ENCODE assay signal across 18 mouse cellular contexts in genomic region chr8:64644108-64645005, GRCm38 (mm10). TPM values are rescaled to one million over a fixed set of nuclear protein-coding genes. Genes with fewer than 3 reads are reported as not detected.
DNase-seq lines count a peak whose midpoint lies in the region; ATAC-seq and TF ChIP-seq lines count a peak whose summit lies in the region.
"Had no signal": no experiment of that assay in that cellular context is flagged by ENCODE, and none has a peak within 500 bp of the region (broad histone marks: within the 10 kb centered on the region; RNA-seq: fewer than 3 reads in every experiment).

No protein-coding gene starts in this region.

- no peaks in the 10 kb centered on the region for H3K27me3 ChIP-seq in heart, adult 2 months (ENCODE audit: control insufficient read depth, insufficient read depth, low read length)
- H3K27me3 ChIP-seq in heart, embryonic 11.5 days (ENCODE audit: control insufficient read depth, insufficient read depth, low read length), result no peaks in the 10 kb centered on the region
- H3K27me3 ChIP-seq: embryonic facial prominence, embryonic 13.5 days; lung, embryonic 15.5 days had no signal

- DNase-seq in adrenal gland, adult (ENCODE audit: inconsistent age in 2 of 2, low spot score in 1 of 2), result peak; percentile 45 to 73
- no peak for DNase-seq in adrenal gland, postnatal 14 days
- no peak for DNase-seq in heart, adult 2 months
- peak; percentile 70 to 77 for DNase-seq in right cerebral cortex, postnatal 10 days (ENCODE audit: low spot score in 2 of 2)
- DNase-seq in right cerebral cortex, postnatal 14 days, result no peak
- DNase-seq in liver, result no peak
- no peak for DNase-seq in lung, postnatal 4 days
- DNase-seq: cerebellum, postnatal 25 days; kidney, adult 9 months; retina, postnatal 1 day; thymus, adult 2 months had no signal

- no peak overlapping the region for H3K4me2 ChIP-seq in heart, embryonic 11.5 days
- H3K4me2 ChIP-seq: embryonic facial prominence, embryonic 13.5 days; hindbrain, embryonic 14.5 days; lung, embryonic 15.5 days had no signal

- TF ChIP-seq CTCF in heart, adult 2 months (IDR thresholded peaks at IDR 0.05), result no peak

- intact Hi-C loops in heart, adult 2 months (cut with DNase I), result no loop called here

- 70% methylated on average over 12 of the region's 12 CpGs for WGBS in heart, adult 2 months
- 81% methylated on average over 12 of the region's 12 CpGs for WGBS in heart, embryonic 11.5 days (ENCODE audit: insufficient replicate concordance)

- no peaks in the 10 kb centered on the region for H3K9me3 ChIP-seq in heart, embryonic 11.5 days (replicated peaks; ENCODE audit: control insufficient read depth, low read length)
- H3K9me3 ChIP-seq: embryonic facial prominence, embryonic 13.5 days; G1E; lung, embryonic 15.5 days had no signal

- H3K79me2 ChIP-seq in heart, adult 2 months (replicated peaks; ENCODE audit: control insufficient read depth, insufficient read depth, low read length), result no peaks in the 10 kb centered on the region; the same call in 1 of the 2 replicates

- no peak for ATAC-seq in heart, embryonic 11.5 days (replicated peaks; ENCODE audit: insufficient number of reproducible peaks, low FRiP score, low TSS enrichment)
- ATAC-seq: activated CD4-positive, CD25-positive, alpha-beta regulatory T cell, adult 4 months had no signal

- no peaks in the 10 kb centered on the region for H3K4me1 ChIP-seq in heart, adult 2 months (ENCODE audit: control insufficient read depth, insufficient read depth, low read length)
- no peaks in the 10 kb centered on the region for H3K4me1 ChIP-seq in heart, embryonic 11.5 days (ENCODE audit: control insufficient read depth, insufficient read depth, low read length)
- H3K4me1 ChIP-seq: lung, embryonic 15.5 days had no signal

- TF ChIP-seq EP300 in heart, adult 2 months (IDR thresholded peaks at IDR 0.05; ENCODE audit: insufficient read depth, low read depth, low read length), result no peak

- H3K4me3 ChIP-seq in heart, adult 2 months, result no peak overlapping the region
- H3K4me3 ChIP-seq in heart, embryonic 11.5 days (ENCODE audit: low read depth, low read length), result no peak overlapping the region
- H3K4me3 ChIP-seq: embryonic facial prominence, embryonic 13.5 days; lung, embryonic 15.5 days had no signal

- TF ChIP-seq POLR2A in heart, adult 2 months (IDR thresholded peaks at IDR 0.05; ENCODE audit: insufficient read depth, low read depth, low read length), result no peak

- no peak overlapping the region for H3K9ac ChIP-seq in heart, adult 2 months (ENCODE audit: low read depth, low read length)
- no peak overlapping the region for H3K9ac ChIP-seq in heart, embryonic 11.5 days (ENCODE audit: low read depth, low read length)
- H3K9ac ChIP-seq: embryonic facial prominence, embryonic 13.5 days; hindbrain, embryonic 14.5 days; lung, embryonic 15.5 days had no signal

- peaks cover 12% of the 10 kb centered on the region for H3K36me3 ChIP-seq in heart, adult 2 months (ENCODE audit: control insufficient read depth, insufficient read depth, low read length)
- H3K36me3 ChIP-seq in heart, embryonic 11.5 days (ENCODE audit: control insufficient read depth, insufficient read depth, low read length), result no peaks in the 10 kb centered on the region
- H3K36me3 ChIP-seq: embryonic facial prominence, embryonic 13.5 days; G1E; lung, embryonic 15.5 days had no signal

- H3K27ac ChIP-seq in heart, adult 2 months, result peak overlapping the region; percentile 79
- H3K27ac ChIP-seq in heart, embryonic 11.5 days (ENCODE audit: low read depth, low read length), result no peak overlapping the region
- H3K27ac ChIP-seq: embryonic facial prominence, embryonic 13.5 days; hindbrain, embryonic 14.5 days; lung, embryonic 15.5 days had no signal

RNA-seq across cellular contexts. Expression of gene Cpe, which starts 48.5 kb away (rescaled TPM):
- 437 and 476 TPM in 2 replicates for total RNA-seq in adrenal gland, postnatal 14 days (2021)
- total RNA-seq in heart, adult 2 months (2021), result 100 to 1,000 TPM; 241 to 256 TPM
- polyA plus RNA-seq in heart, adult 2 months (2012; rRNA removed), result 112 and 149 TPM in 2 replicates
- polyA plus RNA-seq in heart, embryonic 11.5 days (2014; fragmentation: Nextera tagmentation; extraction: Ambion mirVana), result 116 and 122 TPM in 2 replicates
- total RNA-seq: megakaryocyte-erythroid progenitor cell, adult 5-6 weeks had no signal
- polyA plus RNA-seq: G1E had no signal

Comparison
In these comparisons a context has a peak if more than half of its experiments do, and no peak if none do; other contexts are left out.
1. DNase-seq: peak in adrenal gland, adult (2 of 2) and right cerebral cortex, postnatal 10 days (2 of 2); none in adrenal gland, postnatal 14 days (single experiment), heart, adult 2 months (0 of 2), right cerebral cortex, postnatal 14 days (single experiment), liver (single experiment) and lung, postnatal 4 days (0 of 2).